Mouse (Mus musculus): ENCODE results near the gene H2al1d.
"Not testable (repeated sequence)": the region's sequence is repeated elsewhere in the genome, so short reads cannot be mapped to it uniquely, and the experiment has no call there.

H2al1d gene

DNA sequence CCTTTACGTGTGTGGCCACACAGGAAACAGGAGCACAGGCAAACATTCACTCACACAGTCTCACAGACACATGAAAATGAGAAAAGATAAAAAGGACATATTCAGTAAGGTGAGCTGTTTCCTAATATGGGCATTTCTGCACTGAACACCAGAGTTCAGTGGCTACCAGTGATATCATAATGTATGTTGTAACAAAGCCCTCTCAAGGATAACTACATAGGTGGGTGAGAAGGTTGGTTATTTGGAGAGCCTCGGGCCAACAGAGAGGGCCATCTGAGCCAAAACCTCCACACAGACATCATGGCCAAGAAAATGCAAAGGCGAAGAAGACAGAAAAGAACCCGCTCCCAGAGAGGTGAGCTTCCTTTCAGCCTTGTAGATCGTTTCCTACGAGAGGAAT is at the start of gene H2al1d:
TSS of gene H2al1d (plus strand) at position 301 of the 400 bp plus-strand sequence.
- not testable (repeated sequence) for DNase-seq (ENCODE audit: low read depth, low spot score)

DNA sequence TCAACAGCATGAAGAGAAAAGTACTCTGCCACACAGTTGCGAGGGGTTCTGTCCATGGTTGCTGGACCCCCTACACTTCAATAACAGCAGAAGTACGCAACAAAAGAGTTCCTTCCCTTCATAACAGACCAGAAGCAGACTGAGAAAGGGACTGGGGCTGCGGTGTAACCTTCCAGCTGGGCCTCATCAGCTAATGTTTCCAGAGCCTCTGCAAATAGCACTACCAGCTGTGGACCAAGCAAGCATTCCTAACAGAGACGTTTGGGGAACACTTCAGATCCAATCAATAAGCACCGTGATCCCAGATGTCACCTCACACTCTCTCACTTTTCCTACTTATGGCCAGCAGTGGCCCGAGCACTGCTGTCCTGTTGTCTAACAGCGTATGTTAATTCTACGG is 43.7 kb upstream of the H2al1d start:
- DNase-seq (ENCODE audit: low read depth, low spot score) = no peak

DNA sequence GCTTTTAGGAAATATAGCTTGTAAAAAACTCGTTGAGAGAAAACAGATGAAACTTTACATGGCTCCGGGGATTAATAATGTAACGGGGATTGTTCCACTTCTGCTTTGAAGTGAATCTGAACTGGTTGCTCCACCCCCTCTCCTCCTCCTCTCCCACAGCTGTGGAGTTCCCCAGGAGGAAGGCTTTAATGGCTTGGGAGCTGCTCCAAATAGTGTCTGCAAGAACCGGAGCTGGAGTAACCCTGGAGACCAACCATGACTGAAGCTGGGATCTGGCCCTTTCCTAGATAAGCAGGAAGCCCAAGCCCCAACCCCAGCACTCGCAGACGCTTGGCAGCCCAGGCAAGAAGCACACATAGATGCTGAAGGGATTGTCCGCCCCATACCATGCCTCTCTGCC is 40.8 kb upstream of the H2al1d start:
- no peak for DNase-seq (ENCODE audit: low read depth, low spot score)

DNA sequence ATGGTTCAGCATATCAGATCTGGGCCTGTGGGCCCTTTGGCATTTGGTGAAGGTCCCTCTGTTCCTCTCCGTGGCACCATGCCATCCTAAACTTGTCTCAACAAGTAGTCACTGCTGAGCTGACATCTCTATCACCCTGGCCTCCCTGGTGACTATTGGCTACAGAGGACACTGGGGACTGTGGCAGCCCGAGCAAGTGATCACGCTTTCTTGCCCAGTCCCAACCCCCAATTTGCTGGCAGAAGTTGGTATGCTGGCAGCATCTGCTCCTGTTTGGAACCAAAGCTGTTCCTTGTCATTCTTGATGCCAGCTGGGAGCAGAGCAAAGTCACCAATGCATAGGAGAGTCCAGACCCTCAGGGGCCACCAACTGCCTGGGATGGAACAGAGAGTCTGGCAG is 39.5 kb upstream of the H2al1d start:
- DNase-seq (ENCODE audit: low read depth, low spot score) = no peak

DNA sequence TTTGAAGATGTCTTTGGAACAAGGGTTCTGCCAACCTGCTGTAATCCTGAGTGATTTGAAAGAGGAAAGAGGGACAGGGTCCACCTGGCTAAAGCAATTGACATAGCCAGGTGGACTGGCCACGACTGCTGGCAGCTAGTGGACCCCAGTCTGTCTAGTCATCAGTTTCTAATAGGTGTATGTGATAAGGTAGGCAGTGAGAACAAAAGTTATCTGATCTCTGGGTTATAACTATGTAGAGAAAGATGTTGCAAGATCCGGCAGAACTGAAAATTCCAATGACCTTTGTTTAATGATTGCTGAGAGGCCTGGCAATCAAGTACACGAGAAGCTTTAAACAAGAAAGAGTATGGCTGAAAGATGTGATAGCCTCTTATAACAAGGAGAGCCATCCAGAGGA is 35.4 kb upstream of the H2al1d start:
- no peak for DNase-seq (ENCODE audit: low read depth, low spot score)

DNA sequence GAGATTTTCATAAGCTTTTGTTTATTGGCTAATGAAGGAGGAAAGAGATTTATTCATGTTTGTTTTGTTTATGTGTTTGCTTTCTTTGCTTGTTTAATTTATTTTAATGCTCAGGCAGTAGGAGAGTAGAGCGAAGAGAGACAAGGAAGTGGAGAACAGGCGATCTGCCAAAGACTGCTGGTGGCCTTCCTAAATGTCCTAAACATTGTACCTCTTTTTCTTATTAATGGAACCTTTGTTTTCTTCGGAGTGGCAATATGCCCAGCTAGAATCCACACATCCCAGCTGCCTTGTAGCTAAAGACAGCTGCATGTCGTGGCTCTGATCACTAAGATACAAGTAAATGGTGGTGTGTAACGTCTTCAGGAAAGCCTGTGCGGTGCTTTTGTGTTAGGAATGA is 31.5 kb upstream of the H2al1d start:
- DNase-seq (ENCODE audit: low read depth, low spot score) = no peak

DNA sequence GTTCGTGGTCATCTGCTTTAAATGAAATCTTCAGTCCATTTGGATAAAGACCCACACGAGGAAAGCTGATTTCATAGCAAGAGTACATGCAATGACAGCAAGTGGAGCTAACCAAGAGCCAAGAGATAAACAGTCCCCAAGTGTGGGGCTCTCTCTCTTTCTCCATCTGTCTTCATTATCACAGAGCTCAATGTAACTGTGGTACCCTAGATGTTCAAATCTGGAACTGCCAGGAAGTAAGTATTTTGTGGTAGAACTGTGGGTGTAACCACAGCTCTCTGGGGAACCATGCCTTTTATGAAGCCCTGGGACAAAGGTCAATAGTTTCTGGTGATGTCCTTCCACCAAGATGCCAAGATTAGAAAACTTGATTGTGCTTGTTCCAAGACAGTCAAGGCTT is 27.9 kb upstream of the H2al1d start:
- DNase-seq (ENCODE audit: low read depth, low spot score) = no peak

DNA sequence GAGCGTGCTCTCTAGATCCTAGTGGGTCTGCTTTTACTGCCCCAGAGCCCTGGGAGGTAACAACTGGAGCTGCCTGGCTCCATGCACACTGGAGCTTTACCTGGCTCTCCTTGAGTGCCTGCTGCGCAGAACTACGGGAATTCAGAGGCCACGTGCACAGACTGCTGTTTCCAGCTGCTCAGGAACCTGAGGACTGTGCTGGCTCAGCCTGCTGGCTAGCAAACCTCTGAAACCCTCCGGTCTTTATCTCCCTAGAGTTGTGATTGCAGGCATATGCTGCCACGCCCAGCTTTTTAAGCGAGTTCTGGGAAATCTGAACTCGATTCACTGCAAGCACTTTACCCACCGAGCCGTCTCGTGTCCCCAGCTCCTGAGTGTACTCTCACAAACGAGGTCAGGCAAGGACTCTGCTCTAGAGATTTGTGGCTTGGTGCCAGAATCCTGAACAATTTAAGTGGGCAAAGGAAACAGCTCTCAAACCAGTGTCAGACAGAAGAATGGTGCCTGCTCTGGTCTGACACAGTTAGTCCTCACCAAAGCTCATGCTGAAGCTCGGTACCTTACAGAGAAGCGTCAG is 20.2 kb upstream of the H2al1d start:
- DNase-seq (ENCODE audit: low read depth, low spot score) = no peak

DNA sequence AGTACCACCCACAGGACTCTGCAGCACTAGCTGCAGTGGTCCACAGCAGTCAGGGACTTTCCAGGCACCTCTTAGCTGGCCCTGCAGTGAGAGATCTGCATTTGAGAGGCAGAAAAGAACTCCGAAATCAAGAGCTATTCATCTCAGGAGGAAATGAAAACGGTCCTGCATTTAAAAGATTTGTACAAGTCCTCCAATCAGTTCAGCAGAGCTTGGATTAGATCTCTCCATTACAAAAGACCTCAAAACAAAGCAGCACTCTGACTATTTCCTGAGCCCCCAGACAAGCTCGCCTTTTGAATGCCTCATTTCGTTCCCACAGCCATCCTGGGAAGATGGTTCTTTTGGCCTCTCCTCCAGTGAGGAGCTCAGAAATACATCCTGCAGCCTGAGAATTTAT is 19.4 kb upstream of the H2al1d start:
- DNase-seq (ENCODE audit: low read depth, low spot score) = no peak

DNA sequence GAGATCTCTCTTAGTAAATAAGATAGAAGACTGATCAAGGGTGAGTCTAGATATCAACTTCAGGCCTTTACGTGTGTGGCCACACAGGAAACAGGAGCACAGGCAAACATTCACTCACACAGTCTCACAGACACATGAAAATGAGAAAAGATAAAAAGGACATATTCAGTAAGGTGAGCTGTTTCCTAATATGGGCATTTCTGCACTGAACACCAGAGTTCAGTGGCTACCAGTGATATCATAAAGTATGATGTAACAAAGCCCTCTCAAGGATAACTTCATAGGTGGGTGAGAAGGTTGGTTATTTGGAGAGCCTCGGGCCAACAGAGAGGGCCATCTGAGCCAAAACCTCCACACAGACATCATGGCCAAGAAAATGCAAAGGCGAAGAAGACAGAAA is 9.7 kb upstream of the H2al1d start, which contains the start of gene H2al1a:
TSS of gene H2al1a (plus strand) at position 301 of the 400 bp plus-strand sequence.
- DNase-seq (ENCODE audit: low read depth, low spot score) = not testable (repeated sequence)

DNA sequence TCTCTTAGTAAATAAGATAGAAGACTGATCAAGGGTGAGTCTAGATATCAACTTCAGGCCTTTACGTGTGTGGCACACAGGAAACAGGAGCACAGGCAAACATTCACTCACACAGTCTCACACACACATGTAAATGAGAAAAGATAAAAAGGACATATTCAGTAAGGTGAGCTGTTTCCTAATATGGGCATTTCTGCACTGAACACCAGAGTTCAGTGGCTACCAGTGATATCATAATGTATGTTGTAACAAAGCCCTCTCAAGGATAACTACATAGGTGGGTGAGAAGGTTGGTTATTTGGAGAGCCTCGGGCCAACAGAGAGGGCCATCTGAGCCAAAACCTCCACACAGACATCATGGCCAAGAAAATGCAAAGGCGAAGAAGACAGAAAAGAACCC is 6.5 kb upstream of the H2al1d start, which contains the start of gene H2al1b:
TSS of gene H2al1b (plus strand) at position 301 of the 400 bp plus-strand sequence.
- DNase-seq (ENCODE audit: low read depth, low spot score) = not testable (repeated sequence)

DNA sequence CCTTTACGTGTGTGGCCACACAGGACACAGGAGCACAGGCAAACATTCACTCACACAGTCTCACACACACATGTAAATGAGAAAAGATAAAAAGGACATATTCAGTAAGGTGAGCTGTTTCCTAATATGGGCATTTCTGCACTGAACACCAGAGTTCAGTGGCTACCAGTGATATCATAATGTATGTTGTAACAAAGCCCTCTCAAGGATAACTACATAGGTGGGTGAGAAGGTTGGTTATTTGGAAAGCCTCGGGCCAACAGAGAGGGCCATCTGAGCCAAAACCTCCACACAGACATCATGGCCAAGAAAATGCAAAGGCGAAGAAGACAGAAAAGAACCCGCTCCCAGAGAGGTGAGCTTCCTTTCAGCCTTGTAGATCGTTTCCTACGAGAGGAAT is 3.3 kb upstream of the H2al1d start, which contains the start of gene H2al1c:
TSS of gene H2al1c (plus strand) at position 301 of the 400 bp plus-strand sequence.
- not testable (repeated sequence) for DNase-seq (ENCODE audit: low read depth, low spot score)

DNA sequence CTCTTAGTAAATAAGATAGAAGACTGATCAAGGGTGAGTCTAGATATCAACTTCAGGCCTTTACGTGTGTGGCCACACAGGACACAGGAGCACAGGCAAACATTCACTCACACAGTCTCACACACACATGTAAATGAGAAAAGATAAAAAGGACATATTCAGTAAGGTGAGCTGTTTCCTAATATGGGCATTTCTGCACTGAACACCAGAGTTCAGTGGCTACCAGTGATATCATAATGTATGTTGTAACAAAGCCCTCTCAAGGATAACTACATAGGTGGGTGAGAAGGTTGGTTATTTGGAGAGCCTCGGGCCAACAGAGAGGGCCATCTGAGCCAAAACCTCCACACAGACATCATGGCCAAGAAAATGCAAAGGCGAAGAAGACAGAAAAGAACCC is 3.0 kb downstream of the H2al1d start, which contains the start of gene H2al1e:
TSS of gene H2al1e (plus strand) at position 301 of the 400 bp plus-strand sequence.
- DNase-seq (ENCODE audit: low read depth, low spot score) = not testable (repeated sequence)

DNA sequence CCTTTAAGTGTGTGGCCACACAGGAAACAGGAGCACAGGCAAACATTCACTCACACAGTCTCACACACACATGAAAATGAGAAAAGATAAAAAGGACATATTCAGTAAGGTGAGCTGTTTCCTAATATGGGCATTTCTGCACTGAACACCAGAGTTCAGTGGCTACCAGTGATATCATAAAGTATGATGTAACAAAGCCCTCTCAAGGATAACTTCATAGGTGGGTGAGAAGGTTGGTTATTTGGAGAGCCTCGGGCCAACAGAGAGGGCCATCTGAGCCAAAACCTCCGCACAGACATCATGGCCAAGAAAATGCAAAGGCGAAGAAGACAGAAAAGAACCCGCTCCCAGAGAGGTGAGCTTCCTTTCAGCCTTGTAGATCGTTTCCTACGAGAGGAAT is 6.2 kb downstream of the H2al1d start, which contains the start of gene H2al1f:
TSS of gene H2al1f (plus strand) at position 301 of the 400 bp plus-strand sequence.
- not testable (repeated sequence) for DNase-seq (ENCODE audit: low read depth, low spot score)

DNA sequence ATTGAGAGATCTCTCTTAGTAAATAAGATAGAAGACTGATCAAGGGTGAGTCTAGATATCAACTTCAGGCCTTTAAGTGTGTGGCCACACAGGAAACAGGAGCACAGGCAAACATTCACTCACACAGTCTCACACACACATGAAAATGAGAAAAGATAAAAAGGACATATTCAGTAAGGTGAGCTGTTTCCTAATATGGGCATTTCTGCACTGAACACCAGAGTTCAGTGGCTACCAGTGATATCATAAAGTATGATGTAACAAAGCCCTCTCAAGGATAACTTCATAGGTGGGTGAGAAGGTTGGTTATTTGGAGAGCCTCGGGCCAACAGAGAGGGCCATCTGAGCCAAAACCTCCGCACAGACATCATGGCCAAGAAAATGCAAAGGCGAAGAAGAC is 9.3 kb downstream of the H2al1d start, which contains the start of gene H2al1g:
TSS of gene H2al1g (plus strand) at position 301 of the 400 bp plus-strand sequence.
- not testable (repeated sequence) for DNase-seq (ENCODE audit: low read depth, low spot score)

DNA sequence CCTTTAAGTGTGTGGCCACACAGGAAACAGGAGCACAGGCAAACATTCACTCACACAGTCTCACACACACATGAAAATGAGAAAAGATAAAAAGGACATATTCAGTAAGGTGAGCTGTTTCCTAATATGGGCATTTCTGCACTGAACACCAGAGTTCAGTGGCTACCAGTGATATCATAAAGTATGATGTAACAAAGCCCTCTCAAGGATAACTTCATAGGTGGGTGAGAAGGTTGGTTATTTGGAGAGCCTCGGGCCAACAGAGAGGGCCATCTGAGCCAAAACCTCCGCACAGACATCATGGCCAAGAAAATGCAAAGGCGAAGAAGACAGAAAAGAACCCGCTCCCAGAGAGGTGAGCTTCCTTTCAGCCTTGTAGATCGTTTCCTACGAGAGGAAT is 12.6 kb downstream of the H2al1d start, which contains the start of gene H2al1h:
TSS of gene H2al1h (plus strand) at position 301 of the 400 bp plus-strand sequence.
- DNase-seq (ENCODE audit: low read depth, low spot score) = not testable (repeated sequence)

DNA sequence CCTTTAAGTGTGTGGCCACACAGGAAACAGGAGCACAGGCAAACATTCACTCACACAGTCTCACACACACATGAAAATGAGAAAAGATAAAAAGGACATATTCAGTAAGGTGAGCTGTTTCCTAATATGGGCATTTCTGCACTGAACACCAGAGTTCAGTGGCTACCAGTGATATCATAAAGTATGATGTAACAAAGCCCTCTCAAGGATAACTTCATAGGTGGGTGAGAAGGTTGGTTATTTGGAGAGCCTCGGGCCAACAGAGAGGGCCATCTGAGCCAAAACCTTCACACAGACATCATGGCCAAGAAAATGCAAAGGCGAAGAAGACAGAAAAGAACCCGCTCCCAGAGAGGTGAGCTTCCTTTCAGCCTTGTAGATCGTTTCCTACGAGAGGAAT is 15.7 kb downstream of the H2al1d start, which contains the start of gene H2al1i:
TSS of gene H2al1i (plus strand) at position 301 of the 400 bp plus-strand sequence.
- DNase-seq (ENCODE audit: low read depth, low spot score) = not testable (repeated sequence)

DNA sequence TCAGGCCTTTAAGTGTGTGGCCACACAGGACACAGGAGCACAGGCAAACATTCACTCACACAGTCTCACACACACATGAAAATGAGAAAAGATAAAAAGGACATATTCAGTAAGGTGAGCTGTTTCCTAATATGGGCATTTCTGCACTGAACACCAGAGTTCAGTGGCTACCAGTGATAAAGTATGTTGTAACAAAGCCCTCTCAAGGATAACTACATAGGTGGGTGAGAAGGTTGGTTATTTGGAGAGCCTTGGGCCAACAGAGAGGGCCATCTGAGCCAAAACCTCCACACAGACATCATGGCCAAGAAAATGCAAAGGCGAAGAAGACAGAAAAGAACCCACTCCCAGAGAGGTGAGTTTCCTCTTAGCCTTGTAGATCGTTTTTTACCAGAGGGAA is 18.9 kb downstream of the H2al1d start, which contains the start of gene H2al1j:
TSS of gene H2al1j (plus strand) at position 301 of the 400 bp plus-strand sequence.
- not testable (repeated sequence) for DNase-seq (ENCODE audit: low read depth, low spot score)

DNA sequence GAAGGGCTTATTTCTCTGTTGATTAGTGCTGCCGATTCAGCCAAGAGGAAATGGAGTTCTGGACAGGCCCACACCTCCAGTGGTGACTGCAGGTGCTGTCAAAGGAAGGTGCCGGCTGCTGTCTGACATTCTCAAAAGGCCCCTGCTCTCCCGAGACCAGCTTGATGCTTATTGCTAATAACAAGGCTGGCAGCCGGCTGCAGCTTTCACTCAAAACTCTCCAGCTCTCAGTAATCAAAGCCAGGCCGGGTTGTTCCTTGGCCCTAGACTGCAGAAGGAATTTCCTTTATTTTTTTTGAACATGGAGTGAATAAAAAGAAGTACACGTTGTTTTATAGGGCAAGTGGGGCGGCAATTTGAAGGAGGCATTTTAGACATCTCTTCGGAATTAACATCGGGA is 37.1 kb downstream of the H2al1d start:
- DNase-seq (ENCODE audit: low read depth, low spot score) = no peak

DNA sequence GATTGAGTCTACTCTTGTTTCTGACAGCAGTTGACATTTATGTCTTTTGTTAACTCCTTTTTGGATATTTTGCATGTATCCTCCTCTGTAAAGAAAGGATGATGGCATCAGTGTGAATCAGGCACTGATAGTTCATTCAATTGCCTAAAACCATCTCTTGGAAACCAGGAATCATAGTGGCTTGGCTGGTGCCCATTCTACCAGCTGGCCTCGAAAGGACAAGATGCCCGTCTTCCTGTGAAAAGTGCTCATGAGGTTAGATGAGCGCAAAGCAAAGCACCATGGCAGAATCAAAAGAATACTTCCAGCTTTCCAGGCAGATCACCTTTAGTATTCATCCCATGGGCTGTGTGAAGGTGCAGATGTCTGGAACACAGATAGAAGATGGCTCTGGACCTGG is 38.1 kb downstream of the H2al1d start:
- no peak for DNase-seq (ENCODE audit: low read depth, low spot score)

All from retina, postnatal 7 days (tissue).